Mouse (Mus musculus): ENCODE results near the gene Trappc6a.

Gene Trappc6a

DNA sequence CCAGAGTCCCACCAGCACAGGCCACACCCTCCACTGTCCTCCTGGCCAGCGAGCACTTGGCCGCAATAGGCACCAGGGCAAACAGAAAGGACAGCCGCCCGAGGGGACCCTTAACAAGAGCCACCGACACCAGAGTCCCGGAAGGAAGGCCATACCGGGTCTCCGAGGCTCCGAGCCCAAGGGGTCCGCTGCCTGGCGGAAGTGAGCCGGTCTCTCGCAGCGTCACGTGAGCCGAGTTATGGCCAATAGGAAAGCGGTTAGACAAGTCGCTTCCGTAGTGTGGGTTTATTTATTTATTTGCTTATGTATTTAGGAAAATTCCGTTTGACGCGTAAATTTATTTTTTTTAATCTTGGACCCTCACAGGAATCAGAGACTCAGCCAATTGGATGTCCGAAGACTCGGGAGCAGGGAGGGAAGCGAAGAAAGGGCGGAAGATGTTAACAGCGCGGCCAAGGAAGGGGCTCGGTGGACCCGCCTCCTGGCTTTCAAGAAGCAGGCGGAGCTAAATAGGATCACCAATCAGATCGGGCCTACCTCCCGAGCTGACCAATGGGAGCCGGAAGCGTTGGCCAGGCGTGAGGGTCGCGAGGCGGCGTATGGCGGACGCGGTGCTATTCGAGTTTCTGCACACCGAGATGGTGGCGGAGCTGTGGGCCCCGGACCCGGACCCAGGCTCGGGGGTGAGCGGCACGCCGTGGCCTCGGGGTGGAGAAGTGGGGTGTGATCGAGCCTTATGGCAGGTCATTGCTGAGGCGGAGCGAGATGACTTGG is at the start of gene Trappc6a, which contains the start of gene Bloc1s3:
Trappc6a (plus strand) TSS at position 246 of the 774 bp plus-strand sequence.
Bloc1s3 (minus strand) TSS at position 218 of the 774 bp plus-strand sequence.
- peak; percentile 94 for DNase-seq

DNA sequence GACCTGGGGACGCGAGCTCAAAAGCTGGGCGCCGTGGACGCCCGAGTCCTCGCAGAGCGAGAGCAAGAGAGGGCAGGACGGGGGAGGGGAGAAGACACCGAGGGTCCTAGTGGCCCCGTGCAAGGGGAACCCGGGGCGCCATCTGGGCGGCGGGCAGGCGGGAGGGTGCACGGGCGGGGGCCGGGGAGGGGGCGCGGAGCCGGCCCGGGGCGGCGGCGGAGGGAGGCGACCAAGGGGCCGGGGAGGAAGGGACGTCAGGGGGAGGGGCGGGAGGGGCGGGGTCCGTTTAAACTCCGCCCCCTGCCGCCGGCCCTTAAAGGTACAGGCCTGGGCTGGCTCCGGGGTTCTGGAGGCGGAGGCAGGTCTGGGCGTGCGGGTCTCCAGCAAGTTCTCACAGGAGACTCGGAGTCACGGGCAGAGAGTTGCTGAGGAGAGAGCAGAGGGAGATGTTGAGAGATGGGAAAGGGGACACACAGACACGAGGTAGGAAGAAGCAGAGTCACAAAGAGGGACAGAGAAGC is 49.5 kb upstream of the Trappc6a start, which contains the start of gene Mark4:
Mark4 (minus strand) TSS at position 231 of the 521 bp plus-strand sequence.
- peak; percentile 84 for DNase-seq

DNA sequence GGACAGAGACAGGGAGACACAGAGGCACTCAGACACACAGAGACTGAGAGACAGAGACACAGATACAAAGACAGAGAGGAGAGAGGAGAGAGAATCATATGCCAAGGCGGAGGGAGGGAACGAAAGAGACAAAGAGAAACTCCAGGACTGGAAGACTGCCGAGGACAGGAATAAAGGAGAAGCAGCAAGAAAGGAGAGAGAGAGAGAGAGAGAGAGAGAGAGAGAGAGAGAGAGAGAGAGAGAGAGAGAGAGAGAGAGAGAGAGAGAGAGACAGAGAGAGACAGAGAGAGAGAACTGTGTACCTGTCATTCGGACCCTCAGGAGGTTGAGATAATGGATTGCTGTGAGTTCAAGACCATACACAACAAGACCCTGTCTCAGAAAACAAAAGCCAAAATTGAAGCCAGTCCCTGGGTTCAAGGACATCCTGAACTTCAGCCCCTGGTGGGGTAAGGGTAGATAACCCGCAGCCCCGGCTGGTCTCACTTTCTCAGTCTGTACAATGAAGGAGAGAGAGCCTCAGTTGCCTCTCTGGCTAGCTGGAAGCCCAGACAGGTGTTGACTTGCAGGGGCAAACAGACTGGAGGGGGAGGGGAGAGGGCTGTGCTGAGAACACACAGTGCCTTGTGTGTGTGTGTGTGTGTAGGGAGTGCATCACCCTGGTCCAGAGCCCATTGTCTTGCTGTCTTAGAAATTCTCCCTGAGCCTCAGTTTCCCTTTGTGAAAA is 48.9 kb upstream of the Trappc6a start:
- peak; percentile 27 for DNase-seq

DNA sequence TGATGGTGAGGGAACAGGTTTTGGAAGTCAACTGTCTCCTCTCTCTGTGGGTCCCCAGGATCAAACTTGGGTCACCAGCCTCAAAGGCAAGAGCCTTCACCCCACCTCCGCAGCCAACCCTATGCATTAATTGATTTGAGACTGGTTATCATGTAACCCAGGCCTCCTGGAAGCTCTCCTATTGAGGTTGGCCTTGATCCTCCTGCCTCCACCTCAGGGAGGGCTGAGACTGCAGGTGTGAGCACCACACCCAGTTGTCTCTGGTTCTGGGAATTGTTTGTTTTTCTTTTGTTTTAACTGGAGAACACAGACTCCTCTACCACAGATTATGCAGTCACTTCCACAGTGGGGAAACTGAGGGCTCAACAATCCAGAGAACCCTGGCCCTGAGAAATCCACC is 47.7 kb upstream of the Trappc6a start:
- DNase-seq: no peak

DNA sequence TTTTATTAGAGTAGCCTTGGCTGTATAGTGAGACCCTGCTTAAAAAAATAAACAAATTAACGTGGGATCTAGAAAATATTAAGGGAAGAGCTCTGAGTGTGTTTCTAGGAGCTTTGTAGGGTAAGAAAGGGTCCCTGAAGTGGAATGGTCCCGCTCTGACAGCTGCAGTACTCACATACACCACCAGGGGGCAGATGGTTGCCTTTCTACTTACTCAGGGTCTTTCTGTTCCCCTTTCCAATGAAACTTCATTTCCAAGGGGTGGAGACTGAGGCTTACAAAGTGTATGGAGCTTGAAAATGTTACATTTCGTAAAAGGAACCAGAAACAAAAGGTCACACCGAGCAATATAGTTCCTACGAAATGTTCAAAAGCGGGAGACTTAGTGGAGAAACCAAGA is 46.7 kb upstream of the Trappc6a start:
- DNase-seq: peak; percentile 72

DNA sequence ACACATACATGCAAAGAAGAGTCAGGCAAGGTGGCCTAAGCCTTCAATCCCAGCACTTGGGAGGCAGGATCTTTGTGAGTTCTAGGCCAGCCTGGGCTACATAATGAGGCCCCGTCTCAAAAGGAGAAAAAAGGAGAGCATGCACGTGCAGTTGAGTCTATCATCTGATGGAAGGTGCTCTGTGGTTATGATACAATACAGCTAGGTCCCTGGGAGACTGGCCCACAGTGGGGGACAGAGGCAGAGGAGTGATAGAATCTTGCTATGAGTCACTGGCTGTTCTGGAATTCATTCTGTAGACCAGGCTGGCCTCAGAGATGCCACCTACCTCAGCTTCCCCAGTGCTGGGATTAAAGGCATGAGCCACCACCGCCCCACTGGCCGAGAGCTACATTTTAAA is 45.8 kb upstream of the Trappc6a start:
- no peak for DNase-seq

DNA sequence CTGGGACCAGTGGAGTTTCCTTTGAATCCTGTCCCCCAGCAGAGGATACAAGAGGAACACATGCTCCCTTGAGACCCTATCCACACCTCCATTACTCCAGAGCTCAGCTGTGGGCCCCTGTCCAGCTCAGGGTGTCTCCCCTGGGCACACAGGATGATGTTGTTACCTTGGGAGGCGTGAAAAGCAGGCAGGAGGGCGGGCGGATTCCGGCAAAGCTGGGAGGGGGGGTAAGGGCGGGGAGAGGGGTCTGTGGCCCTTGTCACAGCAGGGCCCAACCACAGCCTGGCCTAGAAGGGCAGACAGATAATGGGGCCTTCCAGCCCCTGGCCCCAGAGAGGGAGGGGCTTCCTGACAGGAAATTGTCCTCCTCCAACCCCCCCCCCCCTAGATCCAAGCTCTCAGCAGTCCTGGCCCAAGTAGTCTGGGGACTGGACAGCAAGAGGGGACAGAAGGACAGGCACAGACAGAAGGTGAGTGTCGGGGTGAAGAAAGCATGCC is 45.3 kb upstream of the Trappc6a start, which contains the start of gene Exoc3l2:
Exoc3l2 (plus strand) TSS at position 448 of the 498 bp plus-strand sequence.
- DNase-seq: no peak

DNA sequence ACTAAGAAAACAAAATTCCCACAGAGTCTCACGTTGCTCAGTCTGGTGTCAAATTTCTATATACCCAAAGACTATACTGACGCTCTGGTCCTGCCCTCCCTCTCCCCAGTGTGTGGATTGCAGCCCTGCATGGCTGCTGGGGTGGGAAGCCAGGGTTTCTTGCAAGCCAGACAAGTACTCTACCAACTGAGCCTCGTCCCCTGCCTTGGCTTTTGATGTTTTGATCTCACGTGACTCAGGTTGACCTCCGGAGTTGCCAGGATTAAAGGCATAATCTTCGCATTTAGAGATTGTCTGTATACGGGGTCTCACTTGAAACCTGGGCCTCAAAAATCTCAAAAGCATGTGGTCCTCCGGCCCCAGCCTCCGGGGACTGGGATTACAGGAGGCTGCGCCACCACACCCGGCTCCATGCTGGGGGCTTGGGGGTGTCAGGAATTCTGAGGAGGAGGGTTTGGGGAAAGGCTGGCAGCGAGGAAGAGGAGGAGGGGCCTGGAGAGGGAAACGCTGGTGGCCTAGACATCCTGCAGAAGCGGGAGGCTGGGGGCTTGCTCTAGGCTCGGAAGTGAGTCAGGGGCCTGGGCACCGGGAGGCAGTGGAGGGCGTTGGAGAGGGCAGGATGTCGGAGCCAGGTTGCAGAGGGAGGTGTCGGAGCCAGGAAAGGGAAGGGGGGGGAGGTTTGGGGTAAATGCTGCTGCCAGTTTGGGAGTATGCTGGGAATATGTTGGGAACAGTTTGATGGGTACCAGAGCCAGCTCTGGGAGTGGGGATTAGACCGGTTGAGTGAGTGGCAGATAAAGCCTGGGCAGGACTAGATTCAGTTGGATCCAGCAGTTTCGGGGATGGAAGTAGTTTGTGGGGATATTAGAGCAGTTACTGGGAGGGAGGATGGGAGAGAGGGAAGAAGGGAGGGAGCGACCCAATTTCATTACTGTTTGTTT is 43.6 kb upstream of the Trappc6a start:
- no peak for DNase-seq

DNA sequence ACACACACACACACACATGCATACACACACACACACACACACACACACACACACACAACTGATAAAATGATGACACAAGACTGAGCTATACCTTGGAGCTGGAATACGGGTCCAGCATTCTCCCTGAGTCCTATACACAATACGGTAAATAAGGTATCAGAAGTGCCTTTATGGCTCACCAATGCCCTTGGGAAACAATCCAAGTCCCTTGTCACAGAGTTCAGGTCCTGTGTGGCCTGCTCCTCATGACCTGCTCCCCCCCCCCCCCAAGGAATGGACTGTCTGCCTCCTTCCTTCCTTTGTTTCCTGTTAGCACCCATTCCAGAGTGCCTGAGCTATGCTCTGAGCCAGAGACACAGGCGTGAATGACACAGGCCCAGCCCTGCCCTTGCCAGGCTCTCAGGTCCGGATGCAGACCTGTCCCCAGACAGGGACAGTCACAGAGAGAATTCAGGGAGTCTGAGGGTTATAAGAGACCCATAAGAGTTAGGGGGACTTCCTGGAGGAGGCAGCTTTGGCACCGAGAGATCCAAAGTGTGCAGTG is 41.5 kb upstream of the Trappc6a start:
- no peak for DNase-seq

DNA sequence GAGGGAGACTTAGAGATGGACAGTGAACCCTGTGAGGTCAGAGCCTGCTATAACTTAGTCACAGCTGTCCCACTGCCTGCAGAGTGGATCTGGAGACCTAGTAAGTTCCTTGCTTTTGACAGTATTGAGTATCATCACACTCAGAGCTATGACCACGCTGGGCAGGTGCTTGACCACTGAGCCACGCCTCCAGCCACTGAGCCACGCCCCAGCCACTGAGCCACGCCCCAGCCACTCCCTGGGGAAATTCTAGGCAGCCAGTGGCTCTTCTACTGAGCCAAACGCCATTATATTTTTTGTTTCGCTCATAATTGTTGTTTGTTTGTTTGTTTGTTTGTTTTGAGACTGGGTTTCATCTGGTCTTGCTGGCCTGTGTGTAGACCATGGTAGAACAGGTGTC is 40.6 kb upstream of the Trappc6a start:
- DNase-seq: no peak

DNA sequence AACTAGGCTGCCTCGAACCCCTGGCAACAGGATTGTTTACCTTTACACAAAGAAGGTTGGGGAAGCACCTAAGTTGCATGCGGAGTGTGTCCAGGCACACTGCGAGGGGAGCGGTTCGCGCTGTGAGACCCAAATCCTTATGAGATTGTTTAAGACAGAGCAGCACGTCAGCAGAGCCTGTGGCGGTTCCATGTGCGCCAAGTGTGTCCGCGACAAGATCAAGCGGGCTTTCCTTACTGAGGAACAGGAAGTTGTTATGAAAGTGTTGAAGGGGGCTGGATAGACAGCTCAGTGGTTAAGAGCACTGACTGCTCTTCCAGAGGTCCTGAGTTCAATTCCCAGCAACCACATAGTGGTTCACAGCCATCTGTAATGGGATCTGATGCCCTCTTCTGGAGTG is 39.9 kb upstream of the Trappc6a start:
- no peak for DNase-seq

DNA sequence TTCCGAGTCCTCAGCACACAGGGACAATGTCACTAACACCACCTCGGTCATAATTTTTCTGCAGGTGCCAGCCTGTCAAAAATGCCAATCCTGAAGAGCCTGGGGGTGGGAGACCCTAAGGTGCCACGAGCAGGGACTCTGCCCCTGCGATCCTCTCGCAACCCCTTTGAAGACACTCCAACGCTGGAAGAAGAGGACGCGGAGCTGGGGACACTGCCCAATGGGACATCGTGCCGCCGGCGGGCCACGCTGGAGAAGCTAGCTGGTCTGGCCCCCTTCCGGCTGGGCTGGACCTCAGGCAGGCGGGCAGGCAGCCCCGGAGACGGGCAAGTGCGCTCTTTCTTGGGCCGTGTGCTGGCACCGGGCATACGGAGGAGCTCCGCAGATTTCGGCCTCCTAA is 38.8 kb upstream of the Trappc6a start:
- DNase-seq: no peak

DNA sequence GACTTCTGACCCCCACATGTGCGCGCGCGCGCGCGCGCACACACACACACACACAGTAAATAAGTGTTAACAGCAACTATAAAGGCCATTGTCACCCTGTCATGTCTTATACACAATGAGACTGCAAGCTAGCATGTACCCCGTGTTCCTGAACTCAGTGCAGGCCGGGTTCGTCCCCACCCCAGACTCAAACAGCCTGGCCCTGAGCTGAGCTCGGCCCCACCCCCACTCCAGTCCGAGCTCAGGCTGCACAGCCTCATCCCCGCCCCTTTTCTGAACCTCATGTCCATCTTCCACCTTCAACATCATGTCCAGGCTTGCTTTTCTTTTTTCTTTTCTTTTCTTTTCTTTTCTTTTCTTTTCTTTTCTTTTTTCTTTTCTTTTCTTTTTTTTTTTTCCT is 37.9 kb upstream of the Trappc6a start:
- DNase-seq: no peak

DNA sequence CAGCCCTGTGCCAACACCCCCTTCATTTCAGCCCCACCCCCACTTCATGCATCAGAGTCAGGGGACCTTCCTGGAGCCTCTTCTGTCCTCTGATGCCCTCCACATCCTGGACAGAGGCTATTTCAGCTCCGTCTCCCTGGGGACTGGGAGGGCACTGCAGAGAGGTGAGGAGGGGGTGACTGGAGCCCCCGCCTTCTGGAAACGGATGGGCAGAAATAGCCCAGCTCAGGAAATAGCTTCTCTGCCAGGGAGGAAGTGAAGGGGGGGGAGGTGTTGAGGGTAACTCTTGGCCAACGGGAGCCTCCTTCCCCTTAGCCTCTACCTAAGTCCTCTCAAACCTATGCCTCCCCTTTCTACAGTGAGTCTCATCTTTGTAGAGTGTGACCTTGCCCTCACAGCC is 35.8 kb upstream of the Trappc6a start:
- DNase-seq: no peak

DNA sequence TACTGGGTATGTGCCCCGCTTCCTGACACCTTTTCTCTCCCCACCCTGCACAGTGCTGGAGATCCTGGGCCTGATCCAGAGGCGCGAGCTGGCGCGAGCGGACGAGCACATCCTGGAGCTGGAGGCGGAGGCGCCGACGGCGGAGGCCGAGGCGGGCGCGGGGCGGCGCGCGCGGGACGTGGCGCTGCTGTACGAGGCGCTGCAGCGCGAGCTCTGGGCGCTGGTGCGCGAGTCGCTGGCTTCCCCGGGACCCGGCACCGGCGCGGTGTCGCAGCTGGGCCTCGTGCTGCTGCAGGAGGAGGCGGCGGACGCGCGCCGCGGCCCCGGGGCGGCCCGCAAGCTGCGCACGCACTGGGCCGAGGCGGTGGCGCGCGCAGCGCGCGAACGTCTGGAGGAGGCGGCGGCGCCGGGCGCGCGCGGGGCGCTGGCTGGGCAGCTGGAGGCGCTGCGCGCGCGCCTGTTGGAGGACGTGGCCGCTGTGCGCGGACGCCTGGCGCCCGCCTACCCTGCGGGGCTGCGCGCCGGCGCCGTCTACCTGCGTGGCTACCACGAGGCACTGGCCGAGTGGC is 34.2 kb upstream of the Trappc6a start:
- DNase-seq: peak; percentile 66

DNA sequence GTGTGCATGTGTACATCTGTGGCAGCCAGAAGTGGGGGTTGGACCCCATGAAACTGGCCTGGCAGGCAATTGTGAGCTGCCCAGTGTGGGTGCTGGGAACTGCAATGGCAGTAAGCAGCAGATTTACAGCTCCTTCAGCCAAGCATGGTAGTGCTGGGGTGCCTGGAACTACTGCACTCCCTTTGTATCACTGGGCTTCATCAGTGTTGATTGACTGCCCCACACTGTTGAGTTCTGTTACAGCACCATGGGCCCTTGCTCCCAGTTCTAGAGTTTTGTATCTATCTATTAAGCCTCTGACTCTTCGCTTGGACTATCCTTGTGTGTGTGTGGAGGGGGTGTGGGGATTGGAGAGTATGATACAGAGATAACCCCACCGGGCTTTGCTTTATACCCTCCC is 31.1 kb upstream of the Trappc6a start:
- no peak for DNase-seq

DNA sequence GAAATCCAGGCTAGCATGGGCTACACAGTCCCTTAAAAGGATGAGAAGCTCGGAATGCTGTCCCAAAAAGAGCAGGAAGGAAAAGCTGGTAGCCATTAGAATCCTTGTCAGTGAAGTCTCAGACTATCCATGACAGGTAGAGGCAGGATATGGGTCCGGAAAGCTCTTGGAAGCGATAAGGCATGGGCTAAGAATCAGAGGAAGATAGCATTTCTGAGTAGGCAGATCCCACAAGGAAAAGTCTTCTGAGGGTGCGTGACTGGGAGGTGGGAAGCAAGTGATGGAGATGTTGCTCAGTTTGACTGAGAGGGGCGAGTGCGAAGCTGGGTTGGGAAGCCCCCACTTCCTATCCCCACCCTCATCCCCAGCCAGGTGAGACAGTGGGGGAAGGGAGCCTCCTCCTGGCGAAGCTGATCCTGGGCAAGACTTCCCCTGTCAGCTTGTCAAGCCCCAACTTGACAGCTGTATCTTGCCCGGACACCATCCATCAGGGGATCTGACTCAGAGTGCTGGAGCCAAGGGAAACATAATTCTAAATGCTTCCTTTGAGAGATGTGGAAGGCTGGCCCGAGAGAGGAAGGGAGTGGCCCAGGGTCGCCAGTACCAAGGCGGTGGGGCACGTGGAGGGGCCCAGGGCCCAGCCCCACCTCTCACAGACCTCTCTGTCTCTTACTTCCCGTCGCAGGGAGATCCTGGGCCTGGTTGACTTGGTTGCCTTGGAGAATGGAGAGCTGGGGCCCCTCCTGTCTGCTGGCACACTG is 30.4 kb upstream of the Trappc6a start:
- DNase-seq: no peak

DNA sequence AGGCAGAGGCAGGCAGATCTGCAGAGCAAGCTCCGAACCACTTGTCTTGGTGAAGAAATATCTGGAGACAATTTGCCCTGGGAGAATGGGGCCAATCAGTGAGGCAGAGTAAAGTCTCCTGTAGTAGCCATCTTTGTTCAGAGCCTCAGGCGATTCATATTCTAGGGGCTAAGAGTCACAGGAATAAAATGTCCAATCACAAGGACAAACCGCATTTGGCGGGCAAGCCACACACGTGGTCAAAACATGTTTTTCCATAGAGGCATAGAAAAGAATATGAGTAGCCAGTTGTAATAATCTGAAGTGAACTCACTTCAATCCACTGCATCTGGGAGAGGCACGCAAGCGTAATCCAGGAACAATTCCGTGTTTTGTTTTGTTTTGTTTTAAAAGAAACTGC is 24.9 kb upstream of the Trappc6a start:
- DNase-seq: no peak

DNA sequence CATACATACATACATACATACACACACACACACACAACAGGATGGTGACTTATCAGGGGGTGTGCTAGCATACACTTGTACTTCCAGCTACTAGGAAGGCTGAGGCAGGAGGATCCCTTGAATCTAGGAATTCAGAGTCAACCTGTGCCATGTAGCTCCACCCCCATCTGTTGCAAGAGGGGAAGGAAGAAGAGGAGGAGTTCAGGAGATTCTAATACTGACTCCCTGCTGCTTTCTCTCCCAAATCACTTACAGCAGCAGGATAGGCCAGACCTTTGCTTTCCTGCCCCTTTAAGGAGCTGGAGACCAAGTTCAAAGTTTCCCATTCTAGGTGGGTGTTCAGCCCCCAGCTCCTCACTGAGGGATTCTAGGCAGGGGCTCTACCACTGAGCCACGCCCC is 22.7 kb upstream of the Trappc6a start:
- DNase-seq: no peak

DNA sequence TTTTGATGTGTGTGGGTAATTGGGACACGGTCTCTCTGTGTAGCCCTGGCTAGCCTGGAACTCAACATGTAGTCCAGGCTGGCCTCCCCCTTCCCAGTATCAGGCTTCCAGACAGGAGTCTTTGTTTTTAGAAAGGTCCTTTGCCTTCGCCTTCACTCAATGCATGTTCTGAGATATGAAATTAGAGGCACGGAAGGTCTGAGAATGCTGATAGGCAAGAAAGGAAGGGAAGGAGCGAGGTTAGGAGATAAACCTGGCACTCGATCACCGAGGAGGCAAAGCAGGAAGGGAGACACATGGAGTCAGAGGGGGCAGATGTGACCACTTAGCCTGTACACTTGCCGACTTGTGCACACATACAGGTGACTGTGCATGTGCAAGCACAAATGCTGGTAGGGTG is 21.6 kb upstream of the Trappc6a start:
- DNase-seq: no peak

DNA sequence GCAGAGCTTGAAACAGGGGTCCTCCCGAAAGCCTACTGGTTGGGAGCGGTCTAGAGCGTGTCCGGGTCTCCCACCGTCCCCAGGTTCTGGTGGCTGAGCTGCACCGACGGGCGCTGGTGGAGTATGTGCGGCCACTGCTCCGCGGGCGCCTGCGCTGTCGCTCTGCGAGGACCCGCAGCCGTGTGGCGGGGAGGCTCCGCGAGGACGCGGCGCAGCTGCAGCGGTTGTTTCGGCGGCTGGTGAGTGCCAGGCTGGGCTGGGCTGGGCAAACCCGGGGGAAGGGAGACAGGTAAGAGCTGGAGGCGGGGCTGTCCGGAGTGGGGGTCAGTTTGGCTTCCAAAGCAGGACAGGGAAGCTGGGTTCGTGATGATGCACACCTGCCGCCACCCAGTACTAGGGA is 18.7 kb upstream of the Trappc6a start:
- DNase-seq: no peak
